Mouse (Mus musculus) brain, embryonic 14.5 days (tissue): Measurements from ENCODE around the gene Grifin.

Experiments used
- CTCF ChIP-seq: fragments of 200-500 bp; IDR thresholded peaks from 2 replicates; pipeline ENCODE4 v1.5.1; 2012; ENCODE audit warnings: inconsistent platforms, mild to moderate bottlenecking, moderate library complexity, borderline replicate concordance; ENCODE audit not compliant: insufficient read depth, insufficient read length; ENCODE audit errors: extremely low read depth
- POLR2A ChIP-seq: fragments of 200-500 bp; IDR thresholded peaks from 2 replicates; pipeline ENCODE4 v1.6.1; 2012; ENCODE audit warnings: mild to moderate bottlenecking, inconsistent platforms, borderline replicate concordance; ENCODE audit not compliant: poor library complexity, insufficient read depth, insufficient read length, severe bottlenecking; ENCODE audit errors: extremely low read depth

GRCm38 (mm10) chr5:140538111-140538683 is 26.7 kb downstream of the Grifin start:
- TF ChIP-seq POLR2A: no peak
- TF ChIP-seq CTCF: no peak
